Mouse (Mus musculus) cerebellum, postnatal 25 days (tissue): ENCODE measurements around the gene Gm12789.
"Not testable (repeated sequence)": the region's sequence is repeated elsewhere in the genome, so short reads cannot be mapped to it uniquely, and the experiment has no call there.

ENCODE experiments used
- DNase-seq, 2 experiments: peaks; one replicate each; pipeline ENCODE4 v3.0.0; 2021; ENCODE audit warnings: mixed read lengths in 2 of 2

Gm12789 gene

DNA sequence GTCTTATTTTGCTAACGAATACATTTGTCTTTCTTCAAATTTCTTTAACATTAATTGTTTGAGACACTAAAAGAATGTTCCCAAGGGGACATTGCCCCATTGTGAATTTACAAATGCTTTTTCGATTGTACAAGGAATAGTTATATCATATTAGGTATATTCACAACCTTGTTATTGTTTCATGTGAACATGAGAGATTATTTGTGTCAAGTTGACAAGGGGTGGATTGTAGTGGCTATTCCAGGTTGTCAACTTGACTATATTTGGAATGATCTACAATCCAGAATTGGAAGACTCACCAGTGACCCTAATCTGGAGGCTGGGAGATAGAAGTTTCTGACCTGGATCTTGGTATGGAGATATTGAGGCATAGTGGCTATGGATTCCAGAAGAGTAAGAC, at the start of gene Gm12789:
Gene Gm12789 (plus strand): TSS at position 301 of the 400 bp plus-strand sequence.
- not testable (repeated sequence) for DNase-seq

DNA sequence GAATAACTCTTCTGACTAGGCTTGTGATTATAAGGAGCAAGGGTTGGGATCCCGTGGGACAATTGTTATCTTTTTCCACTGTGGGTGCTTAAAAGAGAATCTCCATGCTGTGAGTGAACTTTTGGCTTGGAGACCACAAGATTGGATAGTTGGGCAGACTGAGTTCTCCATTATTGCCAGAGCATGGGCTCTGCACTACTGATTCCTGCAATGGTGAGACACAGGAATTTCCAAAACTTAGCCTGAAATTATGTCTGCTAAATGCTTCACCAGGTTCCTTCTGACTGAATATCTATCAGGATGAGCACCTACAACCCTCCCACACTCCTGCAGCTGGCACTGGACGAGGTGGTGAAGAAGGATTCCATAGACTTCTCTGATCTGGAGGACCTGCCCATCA, 46.3 kb upstream of the Gm12789 start, which contains the start of gene Gm12794:
Gene Gm12794 (plus strand): TSS at position 301 of the 400 bp plus-strand sequence.
- not testable (repeated sequence) for DNase-seq

GRCm38 (mm10) chr4:101980949-101981348, 5.5 kb upstream of the Gm12789 start, which contains the start of gene Gm12790:
Gene Gm12790 (minus strand): TSS chr4:101981049.
- not testable (repeated sequence) for DNase-seq

- no peak for DNase-seq
These were observed 748 bp upstream of the Gm12789 start for GRCm38 (mm10) chr4:101985678-101986077.

DNA sequence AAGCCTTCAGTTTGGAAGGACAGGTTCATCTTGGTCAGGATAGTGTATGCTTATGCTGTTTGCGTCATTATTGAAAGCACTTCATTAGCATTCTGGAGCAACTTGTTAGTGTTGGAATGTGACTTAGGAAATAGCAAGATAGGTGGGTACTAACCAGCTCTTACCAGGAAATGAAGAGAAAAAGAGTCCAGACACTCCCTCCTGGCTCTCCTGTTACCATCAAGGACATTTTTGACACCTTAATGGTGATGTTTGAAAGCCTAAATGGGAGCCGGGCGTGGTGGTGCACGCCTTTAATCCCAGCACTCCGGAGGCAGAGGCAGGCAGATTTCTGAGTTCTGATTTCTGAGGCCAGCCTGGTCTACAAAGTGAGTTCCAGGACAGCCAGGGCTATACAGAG, 11.0 kb downstream of the Gm12789 start:
- DNase-seq, result no peak

GRCm38 (mm10) chr4:101998267-101998922, 12.0 kb downstream of the Gm12789 start:
- peak; percentile 80 to 86 for DNase-seq

DNA sequence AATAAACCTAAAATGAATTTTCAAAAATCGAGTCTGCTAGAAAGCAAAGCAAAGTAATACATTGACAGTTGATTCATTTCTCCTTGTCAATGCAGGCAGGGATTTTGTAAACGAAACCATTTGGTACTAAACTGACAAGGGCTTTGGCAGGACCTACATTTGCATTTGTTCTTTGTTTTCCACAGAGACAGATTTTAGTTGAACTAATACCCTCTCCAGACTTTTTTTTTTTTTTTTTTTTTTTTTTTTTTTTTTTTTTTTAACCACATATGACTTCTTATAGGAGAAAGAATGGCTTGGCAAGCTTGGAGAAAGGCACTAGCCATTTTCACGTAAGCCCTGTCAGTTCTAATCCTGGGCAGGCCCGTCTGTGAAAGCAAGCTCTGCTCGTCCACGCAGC, 40.2 kb downstream of the Gm12789 start:
- DNase-seq, result no peak
